Mouse (Mus musculus) G1E-ER4 (cell line): ENCODE data around the gene Gm49450. TPM values are rescaled to one million over a fixed set of nuclear protein-coding genes. Genes with fewer than 3 reads are reported as not detected.

ENCODE experiments used
- GATA1 ChIP-seq: IDR thresholded peaks from one replicate; pipeline ENCODE4 v1.8.0; 2012; ENCODE audit warnings: low read length, inconsistent platforms
- polyA plus RNA-seq: library from polyadenylated mRNA; stranded (reverse); fragments of >175 nt; gene quantifications from 2 replicates; pipeline ENCODE4 v1.2.3, GENCODE M21; 2012

Gene Gm49450
- polyA plus RNA-seq = not detected in 2 replicates

- no peak for TF ChIP-seq GATA1
Measured at GRCm38 (mm10) chr15:98953401-98954356, at the start of gene Gm49450, which contains the start of gene Tuba1a. Gm49450 (minus strand) TSS chr15:98953551. Tuba1a (minus strand) TSS chr15:98953703.

GRCm38 (mm10) chr15:99001451-99001931 lies 48.1 kb upstream of the Gm49450 start:
- TF ChIP-seq GATA1 = no peak

GRCm38 (mm10) chr15:99000535-99001283 lies 47.4 kb upstream of the Gm49450 start:
- no peak for TF ChIP-seq GATA1

- TF ChIP-seq GATA1 = no peak
Measured at GRCm38 (mm10) chr15:98998775-98999157, 45.4 kb upstream of the Gm49450 start.

GRCm38 (mm10) chr15:98997938-98998774 lies 44.8 kb upstream of the Gm49450 start:
- no peak for TF ChIP-seq GATA1

GRCm38 (mm10) chr15:98996840-98997239 lies 43.5 kb upstream of the Gm49450 start:
- TF ChIP-seq GATA1 = no peak

- TF ChIP-seq GATA1 = no peak
Measured at GRCm38 (mm10) chr15:98994957-98995520, 41.7 kb upstream of the Gm49450 start.

GRCm38 (mm10) chr15:98993865-98994264 lies 40.5 kb upstream of the Gm49450 start:
- TF ChIP-seq GATA1 = no peak

- TF ChIP-seq GATA1 = no peak
Measured at GRCm38 (mm10) chr15:98993093-98993793, 39.9 kb upstream of the Gm49450 start.

- no peak for TF ChIP-seq GATA1
Measured at GRCm38 (mm10) chr15:98992086-98992912, 38.9 kb upstream of the Gm49450 start.

GRCm38 (mm10) chr15:98991540-98992050 lies 38.2 kb upstream of the Gm49450 start:
- TF ChIP-seq GATA1 = no peak

- no peak for TF ChIP-seq GATA1
Measured at GRCm38 (mm10) chr15:98990669-98991539, 37.6 kb upstream of the Gm49450 start.
